Mouse (Mus musculus) olfactory bulb, adult 2 months (tissue): ENCODE data around the gene Hs6st1.

Experiments
- CTCF ChIP-seq: fragments of 200-500 bp; IDR thresholded peaks from 2 replicates; pipeline ENCODE4 v1.5.1; 2012; ENCODE audit warnings: low read depth, mild to moderate bottlenecking, low read length, moderate library complexity; ENCODE audit not compliant: insufficient read depth
- POLR2A ChIP-seq: fragments of 200-500 bp; IDR thresholded peaks from 2 replicates; pipeline ENCODE4 v1.6.1; 2012; ENCODE audit warnings: mild to moderate bottlenecking, low read depth, low read length, moderate library complexity; ENCODE audit not compliant: insufficient read depth

- TF ChIP-seq CTCF (no peak), POLR2A (no peak)
These were observed 25.5 kb downstream of the Hs6st1 start for GRCm38 (mm10) chr1:36093741-36094140.
